Mouse (Mus musculus) heart, adult 2 months (tissue): ENCODE measurements at regions not wholly inside any gene's neighbourhood (a gene's known extent, or its start where the extent isn't known, plus 50 kb on each side); places are given as distances from the start of the nearest gene placed in this dataset.

Experiments used
- DNase-seq, 2 experiments: peaks; one replicate each; pipeline ENCODE4 v3.0.0; 2021
- H3K27ac ChIP-seq: fragments of 200-600 bp; 2 replicates; pipeline ENCODE4 v1.8.1; 2022
- H3K27me3 ChIP-seq: fragments of 200-500 bp; 2 replicates; pipeline ENCODE4 v1.6.1; 2012; ENCODE audit warnings: mild to moderate bottlenecking, low read length, inconsistent platforms, mixed read lengths; ENCODE audit not compliant: control insufficient read depth, insufficient read depth
- H3K36me3 ChIP-seq: fragments of 200-500 bp; 2 replicates; pipeline ENCODE4 v1.6.1; 2012; ENCODE audit warnings: low read length, inconsistent platforms; ENCODE audit not compliant: control insufficient read depth, insufficient read depth
- H3K4me1 ChIP-seq: fragments of 200-500 bp; 2 replicates; pipeline ENCODE4 v1.6.1; 2011; ENCODE audit warnings: low read length; ENCODE audit not compliant: control insufficient read depth, insufficient read depth
- H3K4me3 ChIP-seq: fragments of 200-600 bp; 2 replicates; pipeline ENCODE4 v1.8.1; 2022
- H3K79me2 ChIP-seq: fragments of 200-500 bp; replicated peaks from 2 replicates; pipeline ENCODE4 v1.6.1; 2012; ENCODE audit warnings: mild to moderate bottlenecking, inconsistent platforms, low read length, moderate library complexity, mixed read lengths; ENCODE audit not compliant: control insufficient read depth, insufficient read depth
- H3K9ac ChIP-seq: fragments of 200-500 bp; 2 replicates; pipeline ENCODE4 v1.6.1; 2012; ENCODE audit warnings: low read depth, mild to moderate bottlenecking, control low read depth, inconsistent platforms, low read length, mixed read lengths
- CTCF ChIP-seq: fragments of 200-600 bp; IDR thresholded peaks from 2 replicates; pipeline ENCODE4 v1.8.1; 2022; ENCODE audit warnings: antibody characterized with exemption, mild to moderate bottlenecking, moderate library complexity
- EP300 ChIP-seq: fragments of 200-500 bp; IDR thresholded peaks from 2 replicates; pipeline ENCODE4 v1.6.1; 2011; ENCODE audit warnings: low read depth, low read length, control low read depth; ENCODE audit not compliant: insufficient read depth
- POLR2A ChIP-seq: fragments of 200-500 bp; IDR thresholded peaks from 2 replicates; pipeline ENCODE4 v1.6.1; 2011; ENCODE audit warnings: mild to moderate bottlenecking, low read depth, low read length, control low read depth; ENCODE audit not compliant: insufficient read depth
- WGBS: fragments of 180-500 bp; shearing (Covaris S2); methylation state at CpG from one replicate; pipeline ENCODE4 v1.1.7; 2018; 5-methylcytosine and 5-hydroxymethylcytosine counted together
- intact Hi-C: fragments of 180-260 bp; cut with DNase I; formaldehyde crosslinking; loops from one replicate; pipeline ENCODE4 v1.15.1; 2025

DNA sequence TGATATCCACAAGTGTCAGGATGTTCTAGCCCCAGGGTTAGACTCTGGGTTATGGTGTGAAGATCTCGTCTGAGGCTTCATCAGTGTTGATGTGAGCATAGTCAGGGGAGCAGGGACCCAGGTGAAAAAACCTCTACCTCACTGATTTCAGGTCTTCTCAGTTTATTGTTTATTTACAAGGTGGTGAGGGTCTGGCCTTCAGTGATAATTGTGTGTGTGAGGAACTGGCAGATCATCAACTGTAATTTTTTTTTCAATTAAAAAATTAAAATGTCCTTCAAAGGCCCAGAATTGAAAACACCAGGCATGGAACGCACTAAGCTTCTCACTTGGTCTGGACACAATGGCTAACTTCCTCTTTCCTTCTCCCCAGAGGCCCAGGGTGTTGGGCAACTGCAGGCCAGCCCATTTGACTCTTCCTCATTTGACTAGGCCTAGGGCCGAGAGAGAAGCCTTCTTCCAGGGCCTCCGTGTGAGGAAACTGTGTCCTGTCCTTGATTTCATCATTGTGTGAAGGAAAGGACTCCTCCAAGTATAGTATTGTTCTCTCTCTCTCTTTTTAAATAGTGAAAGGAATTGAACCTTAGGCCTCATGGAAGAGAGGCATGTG lies 91.0 kb upstream of the Klf4 start:
- H3K4me1 ChIP-seq, result peaks cover 6% of the 10 kb centered on the region
- H3K79me2 ChIP-seq, result no peaks in the 10 kb centered on the region
- no peak overlapping the region for H3K9ac ChIP-seq
- intact Hi-C loops, result loop anchor here (1.0 kb wide), 1 partner anchor 28 kb away; no protein-coding TSS in a partner anchor
- WGBS, result 50% methylated on average over 4 of the region's 4 CpGs
- H3K36me3 ChIP-seq, result peaks cover 7% of the 10 kb centered on the region; the same call in 1 of the 2 replicates
- H3K27ac ChIP-seq, result peak overlapping the region; percentile 67
- H3K27me3 ChIP-seq, result no peaks in the 10 kb centered on the region
- no peak overlapping the region for H3K4me3 ChIP-seq
- DNase-seq, result peak; percentile 67 to 82
- no peak for TF ChIP-seq POLR2A
- peak; percentile 60; the same call in 1 of the 2 replicates for TF ChIP-seq EP300

GRCm38 (mm10) chr4:55622651-55623050 lies 90.4 kb upstream of the Klf4 start:
- peaks cover 6% of the 10 kb centered on the region for H3K4me1 ChIP-seq
- peak overlapping the region; percentile 67 for H3K27ac ChIP-seq
- no peak overlapping the region for H3K9ac ChIP-seq
- H3K79me2 ChIP-seq, result no peaks in the 10 kb centered on the region
- TF ChIP-seq EP300 (no peak), CTCF (no peak), POLR2A (no peak)
- peak; percentile 40 to 57 for DNase-seq
- H3K36me3 ChIP-seq, result peaks cover 7% of the 10 kb centered on the region; the same call in 1 of the 2 replicates
- 24% methylated on average over 4 of the region's 4 CpGs for WGBS
- no peaks in the 10 kb centered on the region for H3K27me3 ChIP-seq
- no peak overlapping the region for H3K4me3 ChIP-seq
- intact Hi-C loops, result loop anchor here (1.0 kb wide), 1 partner anchor 29 kb away; no protein-coding TSS in a partner anchor

DNA sequence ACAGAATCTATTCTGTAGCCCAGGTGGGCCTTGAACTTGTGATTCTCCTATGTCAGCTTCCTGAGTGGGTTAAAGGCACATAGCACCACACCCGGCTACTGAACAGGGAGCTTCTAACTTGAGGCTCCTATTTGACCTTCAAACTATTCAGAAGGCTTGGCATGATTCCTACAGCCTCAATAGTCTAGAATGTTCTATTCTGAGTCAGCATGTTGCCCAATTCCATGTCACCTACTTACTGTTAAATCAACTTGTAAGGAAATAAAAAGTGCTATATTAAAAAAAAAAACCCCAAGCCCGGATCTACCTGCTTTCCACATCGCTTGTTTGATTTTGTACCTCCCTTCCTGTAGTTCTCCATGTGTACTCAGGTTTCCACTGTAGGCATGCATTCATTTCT lies 87.6 kb upstream of the Klf4 start:
- Histone ChIP-seq H3K27ac (no peak overlapping the region), H3K4me1 (peaks cover 6% of the 10 kb centered on the region), H3K36me3 (peaks cover 7% of the 10 kb centered on the region; the same call in 1 of the 2 replicates), H3K4me3 (no peak overlapping the region), H3K9ac (no peak overlapping the region), H3K79me2 (no peaks in the 10 kb centered on the region), H3K27me3 (no peaks in the 10 kb centered on the region)
- DNase-seq, result no peak
- 80% methylated on average over 3 of the region's 3 CpGs for WGBS
- intact Hi-C loops, result no loop called here
- TF ChIP-seq POLR2A, result no peak
- TF ChIP-seq EP300, result no peak
- no peak for TF ChIP-seq CTCF

- intact Hi-C loops, result no loop called here
- Histone ChIP-seq H3K27me3 (no peaks in the 10 kb centered on the region), H3K27ac (no peak overlapping the region), H3K36me3 (no peaks in the 10 kb centered on the region), H3K9ac (no peak overlapping the region), H3K4me3 (no peak overlapping the region), H3K79me2 (no peaks in the 10 kb centered on the region), H3K4me1 (no peaks in the 10 kb centered on the region)
- 74% methylated on average over 6 of the region's 6 CpGs for WGBS
- DNase-seq, result no peak
- TF ChIP-seq CTCF, result no peak
- no peak for TF ChIP-seq POLR2A
Observed at GRCm38 (mm10) chr4:55615808-55616207, 83.5 kb upstream of the Klf4 start.

- no peak overlapping the region for H3K9ac ChIP-seq
- intact Hi-C loops, result no loop called here
- TF ChIP-seq POLR2A (no peak), EP300 (no peak), CTCF (no peak)
Observed at GRCm38 (mm10) chr4:55613523-55613922, 81.3 kb upstream of the Klf4 start.

GRCm38 (mm10) chr4:55610998-55611397 lies 78.7 kb upstream of the Klf4 start:
- Histone ChIP-seq H3K4me1 (no peaks in the 10 kb centered on the region; the same call in 1 of the 2 replicates), H3K9ac (no peak overlapping the region), H3K79me2 (no peaks in the 10 kb centered on the region), H3K27me3 (no peaks in the 10 kb centered on the region), H3K36me3 (no peaks in the 10 kb centered on the region), H3K4me3 (no peak overlapping the region), H3K27ac (no peak overlapping the region)
- WGBS, result 90% methylated on average over 4 of the region's 4 CpGs
- DNase-seq, result no peak
- intact Hi-C loops, result no loop called here
- TF ChIP-seq EP300 (no peak), POLR2A (no peak), CTCF (no peak)

More at GRCm38 (mm10) chr4:55613523-55613922, 81.3 kb upstream of the Klf4 start:
- 96% methylated on average over 3 of the region's 3 CpGs for WGBS
- Histone ChIP-seq H3K4me1 (no peaks in the 10 kb centered on the region), H3K79me2 (no peaks in the 10 kb centered on the region), H3K4me3 (no peak overlapping the region), H3K36me3 (no peaks in the 10 kb centered on the region), H3K27me3 (no peaks in the 10 kb centered on the region), H3K27ac (no peak overlapping the region)
- no peak for DNase-seq
